Mouse (Mus musculus) spleen, adult 2 months (tissue): Measurements from ENCODE around the gene Ltf. TPM values are rescaled to one million over a fixed set of nuclear protein-coding genes. Genes with fewer than 3 reads are reported as not detected.

Experiments used
- DNase-seq, 2 experiments: peaks; one replicate each; pipeline versions ENCODE4 v3.0.0 to v3.0.0-alpha.2; 2012 to 2021; ENCODE audit warnings: low spot score in 2 of 2, low read depth in 1 of 2
- H3K27ac ChIP-seq: fragments of 200-500 bp; 2 replicates; pipeline ENCODE4 v1.5.1; 2012; ENCODE audit warnings: low read length, inconsistent platforms; ENCODE audit not compliant: insufficient read depth
- H3K27me3 ChIP-seq: fragments of 200-500 bp; 2 replicates; pipeline ENCODE4 v1.6.1; 2012; ENCODE audit warnings: mild to moderate bottlenecking, moderate library complexity, low read length, inconsistent platforms; ENCODE audit not compliant: control insufficient read depth, insufficient read depth
- H3K36me3 ChIP-seq: fragments of 200-500 bp; 2 replicates; pipeline ENCODE4 v1.6.1; 2012; ENCODE audit warnings: mild to moderate bottlenecking, low read length, inconsistent platforms; ENCODE audit not compliant: control insufficient read depth, insufficient read depth
- H3K4me1 ChIP-seq: fragments of 200-500 bp; 2 replicates; pipeline ENCODE4 v1.6.1; 2011; ENCODE audit warnings: inconsistent platforms; ENCODE audit not compliant: control insufficient read depth, insufficient read depth, insufficient read length
- H3K4me3 ChIP-seq: fragments of 200-500 bp; 2 replicates; pipeline ENCODE4 v1.5.1; 2011; ENCODE audit warnings: mild to moderate bottlenecking, inconsistent platforms; ENCODE audit not compliant: insufficient read depth, insufficient read length; ENCODE audit errors: extremely low read depth
- CTCF ChIP-seq: fragments of 200-500 bp; IDR thresholded peaks from 2 replicates; pipeline ENCODE4 v1.5.1; 2011; ENCODE audit warnings: mild to moderate bottlenecking, inconsistent platforms; ENCODE audit not compliant: insufficient read depth, insufficient read length, insufficient replicate concordance; ENCODE audit errors: extremely low read depth
- POLR2A ChIP-seq: fragments of 200-500 bp; IDR thresholded peaks from 2 replicates; pipeline ENCODE4 v1.6.1; 2011; ENCODE audit warnings: low read depth, low read length, inconsistent platforms
- WGBS: fragments of 180-500 bp; shearing (Covaris S2); methylation state at CpG from one replicate; pipeline ENCODE4 v1.1.7; 2018; 5-methylcytosine and 5-hydroxymethylcytosine counted together
- polyA plus RNA-seq: library from polyadenylated mRNA; depleted of rRNA; stranded (reverse); fragments of >200 nt; gene quantifications from 2 replicates; pipeline ENCODE4 v1.2.3, GENCODE M21; 2012; rRNA removed

Ltf gene
- polyA plus RNA-seq, 1 experiment, result 12.3 TPM

- no peak for TF ChIP-seq POLR2A
- TF ChIP-seq CTCF, result no peak
- H3K4me1 ChIP-seq, result no peaks in the 10 kb centered on the region
- H3K27me3 ChIP-seq, result no peaks in the 10 kb centered on the region
- DNase-seq, result no peak
- H3K4me3 ChIP-seq, result no peak overlapping the region
- H3K36me3 ChIP-seq, result no peaks in the 10 kb centered on the region
- WGBS, result 61% methylated on average over 5 of the region's 5 CpGs
- no peak overlapping the region for H3K27ac ChIP-seq
Observed at GRCm38 (mm10) chr9:111087960-111088359, 68.9 kb downstream of the Ltf start.

- WGBS, result 82% methylated on average over 7 of the region's 7 CpGs
- Histone ChIP-seq H3K27me3 (no peaks in the 10 kb centered on the region), H3K4me1 (no peaks in the 10 kb centered on the region), H3K27ac (no peak overlapping the region), H3K4me3 (no peak overlapping the region), H3K36me3 (no peaks in the 10 kb centered on the region)
- TF ChIP-seq CTCF (no peak), POLR2A (no peak)
- no peak for DNase-seq
Observed at GRCm38 (mm10) chr9:111088886-111089285, 69.8 kb downstream of the Ltf start.

Other genes starting within 250 kb of the Ltf start
- gene Prss42, start 221.1 kb upstream of the Ltf start, polyA plus RNA-seq, result not detected in 2 replicates
- gene Prss44, start 205.3 kb upstream of the Ltf start, polyA plus RNA-seq, result not detected in 2 replicates
- gene Prss43, start 192.6 kb upstream of the Ltf start, polyA plus RNA-seq, result not detected in 2 replicates
- gene Prss45, start 184.7 kb upstream of the Ltf start, polyA plus RNA-seq, result not detected in 2 replicates
- gene Prss46, start 174.8 kb upstream of the Ltf start, polyA plus RNA-seq, result not detected in 2 replicates
- gene Prss50, start 161.3 kb upstream of the Ltf start, polyA plus RNA-seq, result 3.5 and 5.5 TPM in 2 replicates
- 58.9 and 64.3 TPM in 2 replicates for gene Als2cl, start 139.4 kb upstream of the Ltf start, polyA plus RNA-seq
- gene Tmie, start 139.2 kb upstream of the Ltf start, polyA plus RNA-seq, result 2.9 and 3.0 TPM in 2 replicates
- 0.25 and 0.35 TPM in 2 replicates for gene Fam240a, start 102.4 kb upstream of the Ltf start, polyA plus RNA-seq
- gene Tdgf1, start 73.1 kb upstream of the Ltf start, polyA plus RNA-seq, result 0.08 and 0.14 TPM in 2 replicates
- gene Lrrc2, start 67.7 kb upstream of the Ltf start, polyA plus RNA-seq, result 0.02 TPM in 1 of 2 replicates, not detected in the other
- 1.5 and 2.0 TPM in 2 replicates for gene Rtp3, start 28.7 kb upstream of the Ltf start, polyA plus RNA-seq
- gene Ccrl2, start 38.2 kb downstream of the Ltf start, polyA plus RNA-seq, result 5.3 and 5.4 TPM in 2 replicates
- gene Lrrfip2, start 98.3 kb downstream of the Ltf start, polyA plus RNA-seq, result 5.3 and 6.4 TPM in 2 replicates